Mouse (Mus musculus): ENCODE measurements around the gene Dnajb5.

The Dnajb5 gene

GRCm38 (mm10) chr4:42949676-42950051 is at the start of gene Dnajb5:
Gene Dnajb5, plus strand, starts transcription at chr4:42949814.
- H3K36me3 ChIP-seq (ENCODE audit: insufficient read depth, low read length), result peaks cover 26% of the 10 kb centered on the region
- H3K4me1 ChIP-seq (replicated peaks; ENCODE audit: low read depth, low read length), result peaks cover 54% of the 10 kb centered on the region
- TF ChIP-seq CTCF (conservative IDR thresholded peaks at IDR 0.05; ENCODE audit: low read length) (no peak), NANOG (IDR thresholded peaks at IDR 0.05; ENCODE audit: borderline replicate concordance, low read length) (peak; percentile 58; the same call in 1 of the 2 replicates)
- no peaks in the 10 kb centered on the region for H3K9me3 ChIP-seq (ENCODE audit: low read length)
- peaks cover 21% of the 10 kb centered on the region for H3K27me3 ChIP-seq (ENCODE audit: insufficient read depth, low read length)
- peak within 1 kb of the TSS; percentile 95 for H3K4me3 ChIP-seq (replicated peaks; ENCODE audit: low read length)

- no peaks in the 10 kb centered on the region for H3K36me3 ChIP-seq (ENCODE audit: insufficient read depth, low read length)
- no peak for TF ChIP-seq CTCF (conservative IDR thresholded peaks at IDR 0.05; ENCODE audit: low read length)
- no peak for TF ChIP-seq POU5F1 (IDR thresholded peaks at IDR 0.05; ENCODE audit: borderline replicate concordance, low read length)
- no peak for TF ChIP-seq NANOG (IDR thresholded peaks at IDR 0.05; ENCODE audit: borderline replicate concordance, low read length)
- H3K4me1 ChIP-seq (replicated peaks; ENCODE audit: low read depth, low read length), result peaks cover 22% of the 10 kb centered on the region
- H3K9me3 ChIP-seq (ENCODE audit: low read length), result no peaks in the 10 kb centered on the region
- no peak overlapping the region for H3K4me3 ChIP-seq (replicated peaks; ENCODE audit: low read length)
- peaks cover 36% of the 10 kb centered on the region for H3K27me3 ChIP-seq (ENCODE audit: insufficient read depth, low read length)
These were observed 48.7 kb upstream of the Dnajb5 start for GRCm38 (mm10) chr4:42900878-42901277.

GRCm38 (mm10) chr4:42902174-42902573 is 47.4 kb upstream of the Dnajb5 start:
- Histone ChIP-seq H3K36me3 (ENCODE audit: insufficient read depth, low read length) (no peaks in the 10 kb centered on the region), H3K4me1 (replicated peaks; ENCODE audit: low read depth, low read length) (peaks cover 22% of the 10 kb centered on the region), H3K27me3 (ENCODE audit: insufficient read depth, low read length) (peaks cover 36% of the 10 kb centered on the region), H3K4me3 (replicated peaks; ENCODE audit: low read length) (no peak overlapping the region), H3K9me3 (ENCODE audit: low read length) (no peaks in the 10 kb centered on the region)
- TF ChIP-seq POU5F1 (IDR thresholded peaks at IDR 0.05; ENCODE audit: borderline replicate concordance, low read length) (no peak), CTCF (conservative IDR thresholded peaks at IDR 0.05; ENCODE audit: low read length) (peak; percentile 58)

GRCm38 (mm10) chr4:42902730-42903129 is 46.9 kb upstream of the Dnajb5 start:
- TF ChIP-seq NANOG (IDR thresholded peaks at IDR 0.05; ENCODE audit: borderline replicate concordance, low read length) (no peak), CTCF (conservative IDR thresholded peaks at IDR 0.05; ENCODE audit: low read length) (no peak), POU5F1 (IDR thresholded peaks at IDR 0.05; ENCODE audit: borderline replicate concordance, low read length) (no peak)
- Histone ChIP-seq H3K4me3 (replicated peaks; ENCODE audit: low read length) (no peak overlapping the region), H3K36me3 (ENCODE audit: insufficient read depth, low read length) (no peaks in the 10 kb centered on the region), H3K27me3 (ENCODE audit: insufficient read depth, low read length) (peaks cover 33% of the 10 kb centered on the region), H3K9me3 (ENCODE audit: low read length) (no peaks in the 10 kb centered on the region), H3K4me1 (replicated peaks; ENCODE audit: low read depth, low read length) (peaks cover 22% of the 10 kb centered on the region)

- Histone ChIP-seq H3K4me1 (replicated peaks; ENCODE audit: low read depth, low read length) (peaks cover 15% of the 10 kb centered on the region), H3K4me3 (replicated peaks; ENCODE audit: low read length) (no peak overlapping the region), H3K9me3 (ENCODE audit: low read length) (no peaks in the 10 kb centered on the region), H3K36me3 (ENCODE audit: insufficient read depth, low read length) (no peaks in the 10 kb centered on the region), H3K27me3 (ENCODE audit: insufficient read depth, low read length) (peaks cover 33% of the 10 kb centered on the region)
- no peak for TF ChIP-seq NANOG (IDR thresholded peaks at IDR 0.05; ENCODE audit: borderline replicate concordance, low read length)
- TF ChIP-seq CTCF (conservative IDR thresholded peaks at IDR 0.05; ENCODE audit: low read length), result no peak
These were observed 45.7 kb upstream of the Dnajb5 start for GRCm38 (mm10) chr4:42903942-42904341.

GRCm38 (mm10) chr4:42904523-42904922 is 45.1 kb upstream of the Dnajb5 start:
- no peaks in the 10 kb centered on the region for H3K9me3 ChIP-seq (ENCODE audit: low read length)
- TF ChIP-seq CTCF (conservative IDR thresholded peaks at IDR 0.05; ENCODE audit: low read length) (no peak), NANOG (IDR thresholded peaks at IDR 0.05; ENCODE audit: borderline replicate concordance, low read length) (no peak), POU5F1 (IDR thresholded peaks at IDR 0.05; ENCODE audit: borderline replicate concordance, low read length) (no peak)

GRCm38 (mm10) chr4:42904966-42905365 is 44.6 kb upstream of the Dnajb5 start:
- Histone ChIP-seq H3K4me1 (replicated peaks; ENCODE audit: low read depth, low read length) (peaks cover 8% of the 10 kb centered on the region; the same call in 1 of the 2 replicates), H3K9me3 (ENCODE audit: low read length) (no peaks in the 10 kb centered on the region), H3K27me3 (ENCODE audit: insufficient read depth, low read length) (peaks cover 31% of the 10 kb centered on the region), H3K4me3 (replicated peaks; ENCODE audit: low read length) (no peak overlapping the region), H3K36me3 (ENCODE audit: insufficient read depth, low read length) (no peaks in the 10 kb centered on the region)
- TF ChIP-seq CTCF (conservative IDR thresholded peaks at IDR 0.05; ENCODE audit: low read length), result no peak
- no peak for TF ChIP-seq NANOG (IDR thresholded peaks at IDR 0.05; ENCODE audit: borderline replicate concordance, low read length)
- TF ChIP-seq POU5F1 (IDR thresholded peaks at IDR 0.05; ENCODE audit: borderline replicate concordance, low read length), result no peak

More at GRCm38 (mm10) chr4:42904523-42904922, 45.1 kb upstream of the Dnajb5 start:
- Histone ChIP-seq H3K36me3 (ENCODE audit: insufficient read depth, low read length) (no peaks in the 10 kb centered on the region), H3K4me3 (replicated peaks; ENCODE audit: low read length) (no peak overlapping the region), H3K4me1 (replicated peaks; ENCODE audit: low read depth, low read length) (peaks cover 9% of the 10 kb centered on the region), H3K27me3 (ENCODE audit: insufficient read depth, low read length) (peaks cover 33% of the 10 kb centered on the region)

GRCm38 (mm10) chr4:42913391-42913790 is 36.2 kb upstream of the Dnajb5 start:
- no peaks in the 10 kb centered on the region for H3K36me3 ChIP-seq (ENCODE audit: insufficient read depth, low read length)
- no peaks in the 10 kb centered on the region for H3K9me3 ChIP-seq (ENCODE audit: low read length)
- peaks cover 4% of the 10 kb centered on the region for H3K4me1 ChIP-seq (replicated peaks; ENCODE audit: low read depth, low read length)
- TF ChIP-seq CTCF (conservative IDR thresholded peaks at IDR 0.05; ENCODE audit: low read length) (no peak), POU5F1 (IDR thresholded peaks at IDR 0.05; ENCODE audit: borderline replicate concordance, low read length) (no peak), NANOG (IDR thresholded peaks at IDR 0.05; ENCODE audit: borderline replicate concordance, low read length) (no peak)
- H3K27me3 ChIP-seq (ENCODE audit: insufficient read depth, low read length), result peaks cover 52% of the 10 kb centered on the region
- H3K4me3 ChIP-seq (replicated peaks; ENCODE audit: low read length), result no peak overlapping the region

GRCm38 (mm10) chr4:42915311-42915710 is 34.3 kb upstream of the Dnajb5 start:
- Histone ChIP-seq H3K27me3 (ENCODE audit: insufficient read depth, low read length) (peaks cover 61% of the 10 kb centered on the region), H3K4me3 (replicated peaks; ENCODE audit: low read length) (no peak overlapping the region), H3K36me3 (ENCODE audit: insufficient read depth, low read length) (no peaks in the 10 kb centered on the region), H3K4me1 (replicated peaks; ENCODE audit: low read depth, low read length) (peaks cover 4% of the 10 kb centered on the region), H3K9me3 (ENCODE audit: low read length) (no peaks in the 10 kb centered on the region)
- TF ChIP-seq NANOG (IDR thresholded peaks at IDR 0.05; ENCODE audit: borderline replicate concordance, low read length) (no peak), CTCF (conservative IDR thresholded peaks at IDR 0.05; ENCODE audit: low read length) (no peak), POU5F1 (IDR thresholded peaks at IDR 0.05; ENCODE audit: borderline replicate concordance, low read length) (no peak)

Measured in E14TG2a.4 (cell line).